Mouse (Mus musculus) embryonic facial prominence, embryonic 11.5 days (tissue): ENCODE measurements around the gene Sbf1. TPM values are rescaled to one million over a fixed set of nuclear protein-coding genes. Genes with fewer than 3 reads are reported as not detected.

Experiments used
- ATAC-seq: fragments of 200-750 bp; cut with Nextera tagmentation; replicated peaks from 2 replicates; pipeline ENCODE4 v1.8.0; 2017; ENCODE audit warnings: low read depth; ENCODE audit not compliant: insufficient number of reproducible peaks, low FRiP score, low TSS enrichment
- DNase-seq: peaks from one replicate; pipeline ENCODE4 v3.0.0-alpha.2; 2015; ENCODE audit warnings: low spot score
- H3K27ac ChIP-seq: fragments of 300-500 bp; sonication (generic); replicated peaks from 2 replicates; pipeline ENCODE4 v1.5.1; 2014; ENCODE audit warnings: mild to moderate bottlenecking, low read depth, low read length, control low read depth
- H3K27me3 ChIP-seq: fragments of 300-500 bp; sonication (generic); 2 replicates; pipeline ENCODE4 v1.6.1; 2014; ENCODE audit warnings: mild to moderate bottlenecking, low read length, moderate library complexity, mixed read lengths; ENCODE audit not compliant: control insufficient read depth, insufficient read depth
- H3K36me3 ChIP-seq: fragments of 300-500 bp; sonication (generic); replicated peaks from 2 replicates; pipeline ENCODE4 v1.6.1; 2014; ENCODE audit warnings: low read depth, mild to moderate bottlenecking, low read length, moderate library complexity, mixed read lengths; ENCODE audit not compliant: control insufficient read depth, insufficient read depth
- H3K4me1 ChIP-seq: fragments of 300-500 bp; sonication (generic); 2 replicates; pipeline ENCODE4 v1.6.1; 2014; ENCODE audit warnings: low read length, mixed read lengths; ENCODE audit not compliant: control insufficient read depth, insufficient read depth
- H3K4me2 ChIP-seq: fragments of 300-500 bp; sonication (generic); 2 replicates; pipeline ENCODE4 v1.6.1; 2014; ENCODE audit warnings: low read depth, mild to moderate bottlenecking, control low read depth, low read length, moderate library complexity
- H3K4me3 ChIP-seq: fragments of 300-500 bp; sonication (generic); 2 replicates; pipeline ENCODE4 v1.5.1; 2014; ENCODE audit warnings: low read depth, low read length, control low read depth
- H3K9ac ChIP-seq: fragments of 300-500 bp; sonication (generic); replicated peaks from 2 replicates; pipeline ENCODE4 v1.6.1; 2014; ENCODE audit warnings: mild to moderate bottlenecking, control low read depth, low read length
- H3K9me3 ChIP-seq: fragments of 300-500 bp; sonication (generic); replicated peaks from 2 replicates; pipeline ENCODE4 v1.6.1; 2016; ENCODE audit warnings: mild to moderate bottlenecking, low read length, inconsistent platforms, mixed read lengths; ENCODE audit not compliant: control insufficient read depth
- WGBS: fragments of 180-500 bp; shearing (Covaris S2); extraction: QIAGEN DNeasy Blood & Tissue Kit; methylation state at CpG from one replicate; pipeline ENCODE4 v1.1.7; 2014; 5-methylcytosine and 5-hydroxymethylcytosine counted together
- polyA plus RNA-seq: library from polyadenylated mRNA; unstranded; fragments of >200 nt; fragmentation: Nextera tagmentation; extraction: Ambion mirVana; gene quantifications from 2 replicates; pipeline ENCODE4 v1.2.1, GENCODE M21; 2014

The Sbf1 gene
- polyA plus RNA-seq, 1 experiment from 2014 or later, result 39.0 TPM

DNA sequence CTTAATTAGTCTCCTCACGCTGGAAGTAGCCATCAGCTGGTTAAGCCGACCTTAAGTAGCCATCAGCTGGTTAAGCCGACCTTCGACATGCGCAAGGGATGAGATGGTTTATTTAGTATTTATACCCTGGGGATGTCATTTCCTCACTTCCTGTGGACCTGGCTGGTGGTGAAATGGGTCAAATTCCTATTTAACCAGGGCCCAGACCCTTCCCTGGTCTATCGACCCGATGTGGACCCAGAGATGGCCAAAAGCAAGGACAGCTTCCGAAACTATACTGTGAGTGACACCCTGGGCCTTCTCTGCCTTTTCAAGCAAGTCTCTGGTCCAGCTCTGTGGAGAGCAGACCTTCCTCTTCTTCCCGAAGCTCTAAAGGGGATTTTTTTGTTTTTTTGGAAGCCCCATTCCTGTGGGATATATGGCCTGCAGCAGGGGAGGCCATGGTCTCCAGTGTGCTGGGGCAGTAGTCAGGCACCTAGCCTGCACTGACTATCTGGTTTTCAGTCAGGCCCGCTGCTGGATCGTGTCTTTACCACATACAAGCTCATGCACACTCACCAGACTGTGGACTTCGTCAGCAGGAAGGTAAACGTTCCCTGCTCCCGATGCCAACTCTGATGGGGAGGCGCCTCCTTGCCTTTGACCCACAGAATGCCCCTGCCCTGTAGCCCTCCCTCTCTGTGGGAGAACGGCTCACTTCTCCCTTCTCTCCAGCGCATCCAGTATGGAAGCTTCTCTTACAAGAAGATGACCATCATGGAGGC is 19.8 kb upstream of the Sbf1 start:
- H3K27ac ChIP-seq, result no peak overlapping the region
- ATAC-seq (no peak), DNase-seq (no peak)
- WGBS, result 81% methylated on average over 17 of the region's 17 CpGs
- H3K4me3 ChIP-seq, result no peak overlapping the region
- no peaks in the 10 kb centered on the region for H3K27me3 ChIP-seq
- H3K9me3 ChIP-seq, result no peaks in the 10 kb centered on the region
- H3K4me2 ChIP-seq, result no peak overlapping the region
- no peaks in the 10 kb centered on the region for H3K4me1 ChIP-seq
- H3K9ac ChIP-seq, result no peak overlapping the region
- H3K36me3 ChIP-seq, result no peaks in the 10 kb centered on the region

DNA sequence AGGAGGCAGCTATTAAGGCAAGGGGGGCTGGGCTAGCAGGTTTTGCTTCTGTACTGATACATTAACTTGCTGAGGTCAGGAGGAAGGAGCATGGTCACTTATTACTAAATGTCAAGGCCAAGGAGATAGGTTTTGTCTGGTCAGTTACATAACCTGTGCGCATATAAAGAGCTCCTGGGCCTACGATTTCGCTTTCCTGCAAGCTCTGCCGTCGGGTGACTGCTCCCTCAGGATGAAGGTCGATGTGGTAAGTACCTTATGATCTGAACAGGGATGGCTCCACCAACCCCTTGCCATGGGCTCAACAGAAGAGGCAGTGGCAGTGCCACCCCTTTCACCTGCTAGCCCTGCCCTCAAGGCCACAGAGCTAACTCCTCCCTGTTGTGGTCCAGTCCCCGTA is 19.2 kb upstream of the Sbf1 start, which contains the start of gene Miox:
Gene Miox, plus strand, starts transcription at position 128 of the 400 bp plus-strand sequence.
- Histone ChIP-seq H3K9me3 (no peaks in the 10 kb centered on the region), H3K4me1 (no peaks in the 10 kb centered on the region), H3K4me3 (no peak within 1 kb of the TSS), H3K27me3 (no peaks in the 10 kb centered on the region), H3K36me3 (no peaks in the 10 kb centered on the region), H3K27ac (no peak within 1 kb of the TSS), H3K9ac (no peak within 1 kb of the TSS), H3K4me2 (no peak within 1 kb of the TSS)
- WGBS, result 91% methylated on average over 7 of the region's 7 CpGs
- ATAC-seq, result no peak
- DNase-seq, result no peak

DNA sequence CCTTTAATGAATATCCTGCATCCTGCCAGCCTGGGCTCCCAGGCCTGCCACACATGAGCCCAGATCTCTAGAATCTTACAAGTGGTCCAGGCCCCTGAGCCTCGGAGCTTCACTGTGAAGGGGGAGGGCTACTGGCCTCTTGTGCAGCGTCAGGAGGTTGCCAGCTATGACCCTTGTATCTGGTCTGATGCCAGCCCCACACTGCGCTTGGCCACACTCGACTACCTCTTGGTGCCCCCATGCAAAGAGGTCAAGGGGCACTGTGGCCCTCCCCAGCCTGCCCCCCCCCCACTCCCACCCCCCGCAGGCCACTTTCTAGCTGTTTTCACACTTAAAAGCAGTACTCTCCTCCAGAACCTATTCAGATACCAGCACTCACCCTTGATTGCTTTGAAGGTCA is 11.3 kb upstream of the Sbf1 start:
- WGBS, result 65% methylated on average over 5 of the region's 5 CpGs
- no peak for ATAC-seq

DNA sequence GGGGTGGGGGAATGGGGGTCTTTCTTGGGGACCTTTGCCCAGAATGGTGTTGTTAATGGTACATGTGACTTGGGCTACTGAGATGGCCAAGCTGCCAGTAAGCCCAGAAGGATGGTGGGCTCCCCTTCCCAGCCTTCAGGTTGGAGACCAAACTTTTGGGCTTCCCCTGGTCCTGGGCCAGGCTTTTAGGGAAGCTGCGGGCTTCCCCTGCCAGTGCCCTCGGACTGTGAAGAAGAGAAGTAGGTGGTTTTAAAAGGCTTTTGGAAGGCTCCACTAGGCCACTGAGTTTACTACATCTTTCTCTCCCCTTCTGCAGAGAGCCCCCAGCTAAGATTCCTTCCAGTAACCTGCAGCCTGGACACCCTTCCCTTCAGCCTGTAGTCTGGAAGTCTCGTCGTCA is 8.5 kb upstream of the Sbf1 start:
- no peak overlapping the region for H3K4me2 ChIP-seq
- 89% methylated on average over 4 of the region's 4 CpGs for WGBS
- no peaks in the 10 kb centered on the region for H3K36me3 ChIP-seq
- DNase-seq (no peak), ATAC-seq (no peak)
- no peaks in the 10 kb centered on the region for H3K9me3 ChIP-seq
- H3K4me3 ChIP-seq, result no peak overlapping the region
- H3K27ac ChIP-seq, result no peak overlapping the region
- no peaks in the 10 kb centered on the region for H3K4me1 ChIP-seq
- 0 out of 2 replicates have a peak, but pooled peaks cover 4% of the 10 kb centered on the region for H3K27me3 ChIP-seq
- no peak overlapping the region for H3K9ac ChIP-seq

More for the DNA sequence above, 11.3 kb upstream of the Sbf1 start:
- Histone ChIP-seq H3K4me1 (no peaks in the 10 kb centered on the region), H3K36me3 (no peaks in the 10 kb centered on the region), H3K9ac (no peak overlapping the region), H3K27me3 (0 out of 2 replicates have a peak, but pooled peaks cover 4% of the 10 kb centered on the region), H3K4me2 (no peak overlapping the region), H3K4me3 (no peak overlapping the region), H3K9me3 (no peaks in the 10 kb centered on the region), H3K27ac (no peak overlapping the region)
- DNase-seq, result no peak

DNA sequence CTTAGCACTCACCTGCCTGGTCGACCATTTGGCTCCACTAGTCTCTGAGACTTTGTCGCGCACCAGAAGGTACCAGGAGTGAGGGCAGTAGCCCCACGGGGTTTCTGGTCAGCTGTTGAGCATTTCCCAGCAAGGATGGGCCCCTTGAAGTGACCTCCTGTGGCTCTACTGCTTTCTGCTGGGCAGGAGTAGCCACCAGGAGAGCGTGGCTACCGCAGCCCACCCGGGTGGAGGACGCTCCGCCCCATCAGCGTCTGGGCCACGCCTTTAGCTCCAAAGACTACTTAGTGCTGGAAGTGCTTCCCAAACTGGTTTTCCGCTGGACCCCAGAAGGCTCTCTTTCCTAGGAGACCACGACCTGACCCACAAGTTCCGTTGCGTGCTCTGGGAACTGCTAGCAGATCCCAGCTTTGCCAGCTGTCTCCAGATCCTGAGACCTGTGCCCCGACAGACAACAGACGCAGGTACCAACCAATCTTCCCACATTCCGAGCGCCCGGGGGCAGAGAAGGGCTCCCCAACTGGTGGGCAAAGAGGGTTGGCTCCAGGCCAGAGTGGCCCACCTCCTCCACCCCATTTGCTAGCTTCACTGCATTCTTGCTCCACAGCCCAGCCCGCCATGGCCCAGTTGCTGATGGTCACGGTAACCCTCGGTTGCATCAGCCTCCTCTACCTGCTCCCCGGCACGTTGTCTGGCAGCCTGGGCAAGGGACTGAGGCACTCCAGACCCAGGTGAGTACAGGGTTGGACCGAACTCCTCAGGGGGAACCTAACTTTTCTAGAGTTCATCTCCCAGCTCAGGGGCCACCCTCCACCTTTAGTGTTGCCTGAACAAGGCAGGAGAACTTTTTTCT is 7.8 kb upstream of the Sbf1 start, which contains the start of gene Adm2:
Gene Adm2, plus strand, starts transcription at position 51 of the 853 bp plus-strand sequence.
- Histone ChIP-seq H3K36me3 (no peaks in the 10 kb centered on the region), H3K4me3 (no peak within 1 kb of the TSS), H3K27me3 (0 out of 2 replicates have a peak, but pooled peaks cover 4% of the 10 kb centered on the region), H3K9ac (no peak within 1 kb of the TSS; the same call in 1 of the 2 replicates), H3K9me3 (no peaks in the 10 kb centered on the region), H3K4me2 (peak within 1 kb of the TSS; percentile 35), H3K4me1 (no peaks in the 10 kb centered on the region), H3K27ac (no peak within 1 kb of the TSS)
- peak; percentile 15 for DNase-seq
- ATAC-seq, result no peak
- 7% methylated on average over 26 of the region's 26 CpGs for WGBS

DNA sequence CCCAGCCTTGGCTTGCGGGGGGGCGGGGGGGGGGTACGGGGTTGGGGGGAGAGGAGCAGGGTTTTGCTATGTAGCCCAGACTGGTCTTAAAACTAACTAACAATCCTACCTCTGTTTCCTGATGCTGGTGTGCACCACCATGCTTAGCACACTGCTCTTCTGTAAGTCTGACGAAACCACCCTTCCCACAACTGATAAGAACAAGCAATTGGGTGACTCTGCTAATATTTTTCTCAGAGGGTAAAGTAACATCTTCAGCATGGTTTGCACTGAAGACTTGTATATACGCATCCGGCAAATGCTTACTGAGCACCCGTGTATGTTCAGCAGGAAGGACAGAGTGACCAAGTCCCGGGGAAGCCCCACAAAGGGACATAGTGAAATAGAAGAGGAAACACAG is 6.2 kb upstream of the Sbf1 start:
- ATAC-seq (no peak), DNase-seq (no peak)
- Histone ChIP-seq H3K9me3 (no peaks in the 10 kb centered on the region), H3K4me2 (no peak overlapping the region), H3K27ac (no peak overlapping the region), H3K4me3 (no peak overlapping the region), H3K9ac (no peak overlapping the region), H3K36me3 (no peaks in the 10 kb centered on the region), H3K27me3 (0 out of 2 replicates have a peak, but pooled peaks cover 4% of the 10 kb centered on the region), H3K4me1 (no peaks in the 10 kb centered on the region)
- 80% methylated on average over 8 of the region's 8 CpGs for WGBS

DNA sequence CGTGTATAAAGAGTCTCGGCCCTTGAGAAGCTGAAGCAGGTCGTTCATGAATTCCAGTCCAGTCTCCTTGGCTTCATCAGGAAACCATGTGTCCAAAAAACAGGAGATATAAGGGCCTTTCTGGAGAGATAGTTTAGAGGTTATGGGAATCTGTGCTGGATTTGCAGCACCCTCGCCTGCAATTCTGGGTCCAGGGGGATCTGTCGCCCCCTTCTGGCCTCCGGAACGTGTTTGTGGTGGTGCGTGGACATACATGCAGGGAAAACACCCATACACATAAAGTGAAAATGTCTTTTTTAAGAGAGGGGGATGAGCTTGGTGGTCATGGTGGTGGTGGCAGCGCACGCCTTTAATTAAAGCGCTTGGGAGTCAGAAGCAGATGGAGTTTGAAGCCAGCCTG is 1.0 kb upstream of the Sbf1 start:
- WGBS, result 60% methylated on average over 11 of the region's 11 CpGs
- DNase-seq, result peak; percentile 17

More for the DNA sequence above, 1.0 kb upstream of the Sbf1 start:
- 0 out of 2 replicates have a peak, but pooled peaks cover 4% of the 10 kb centered on the region for H3K4me1 ChIP-seq
- H3K4me2 ChIP-seq, result no peak overlapping the region
- H3K27me3 ChIP-seq, result no peaks in the 10 kb centered on the region
- no peaks in the 10 kb centered on the region for H3K9me3 ChIP-seq
- no peak overlapping the region for H3K9ac ChIP-seq
- H3K4me3 ChIP-seq, result no peak overlapping the region
- no peak overlapping the region for H3K27ac ChIP-seq
- H3K36me3 ChIP-seq, result no peaks in the 10 kb centered on the region
- ATAC-seq, result no peak
